Mouse (Mus musculus): ENCODE measurements around the gene Vps37b.

Gene Vps37b

GRCm38 (mm10) chr5:124000824-124001223, 31.2 kb downstream of the Vps37b start:
- DNase-seq, result peak; percentile 96 to 98

- DNase-seq, result no peak
Measured at GRCm38 (mm10) chr5:123998370-123998769, 33.7 kb downstream of the Vps37b start.

GRCm38 (mm10) chr5:123997811-123998210, 34.3 kb downstream of the Vps37b start:
- peak; percentile 63 to 66 for DNase-seq

- peak; percentile 78 to 80 for DNase-seq
Measured at GRCm38 (mm10) chr5:123997211-123997751, 34.8 kb downstream of the Vps37b start.

GRCm38 (mm10) chr5:123996695-123997094, 35.4 kb downstream of the Vps37b start:
- peak in 1 of 2 experiments; percentile 43 for DNase-seq

- peak; percentile 55 to 64 for DNase-seq
Measured at GRCm38 (mm10) chr5:123996194-123996593, 35.9 kb downstream of the Vps37b start.

GRCm38 (mm10) chr5:123995388-123995787, 36.7 kb downstream of the Vps37b start:
- DNase-seq, result no peak

GRCm38 (mm10) chr5:123994468-123994867, 37.6 kb downstream of the Vps37b start:
- DNase-seq, result peak in 1 of 2 experiments; percentile 53

- DNase-seq, result peak; percentile 91 to 93
Measured at GRCm38 (mm10) chr5:123993263-123994036, 38.6 kb downstream of the Vps37b start.

- DNase-seq, result peak; percentile 96 to 98
Measured at GRCm38 (mm10) chr5:123992794-123993193, 39.3 kb downstream of the Vps37b start.

GRCm38 (mm10) chr5:123992193-123992637, 39.9 kb downstream of the Vps37b start:
- DNase-seq, result peak in 1 of 2 experiments; percentile 47

GRCm38 (mm10) chr5:123991321-123991720, 40.7 kb downstream of the Vps37b start:
- no peak for DNase-seq

- DNase-seq, result no peak
Measured at GRCm38 (mm10) chr5:123989941-123990885, 41.9 kb downstream of the Vps37b start.

GRCm38 (mm10) chr5:123987511-123987910, 44.6 kb downstream of the Vps37b start:
- DNase-seq, result peak in 1 of 2 experiments; percentile 2

GRCm38 (mm10) chr5:123986925-123987324, 45.1 kb downstream of the Vps37b start:
- DNase-seq, result peak in 1 of 2 experiments; percentile 1

- peak; percentile 6 to 19 for DNase-seq
Measured at GRCm38 (mm10) chr5:123985434-123985833, 46.6 kb downstream of the Vps37b start.

- DNase-seq, result no peak
Measured at GRCm38 (mm10) chr5:123982838-123983237, 49.2 kb downstream of the Vps37b start.

GRCm38 (mm10) chr5:123981250-123981554, 50.9 kb downstream of the Vps37b start:
- peak in 1 of 2 experiments; percentile 56 for DNase-seq

GRCm38 (mm10) chr5:123980521-123981249, 51.4 kb downstream of the Vps37b start:
- DNase-seq, result peak; percentile 44 to 48

- DNase-seq, result peak in 1 of 2 experiments; percentile 1
Measured at GRCm38 (mm10) chr5:123979980-123980369, 52.1 kb downstream of the Vps37b start.

GRCm38 (mm10) chr5:123979221-123979979, 52.7 kb downstream of the Vps37b start:
- peak; percentile 48 to 53 for DNase-seq

GRCm38 (mm10) chr5:123978131-123978530, 53.9 kb downstream of the Vps37b start:
- no peak for DNase-seq

Data from cerebellum, postnatal 14 days (tissue).